Mouse (Mus musculus) ES-CJ7 (cell line): ENCODE results near the gene Dscaml1.
A peak's percentile ranks its signal among the peaks of the same experiment; 100 is the strongest.

ENCODE experiments used
- DNase-seq: peaks from one replicate; pipeline ENCODE4 v3.0.0; 2011; ENCODE audit warnings: low read depth, low spot score

The Dscaml1 gene

DNA sequence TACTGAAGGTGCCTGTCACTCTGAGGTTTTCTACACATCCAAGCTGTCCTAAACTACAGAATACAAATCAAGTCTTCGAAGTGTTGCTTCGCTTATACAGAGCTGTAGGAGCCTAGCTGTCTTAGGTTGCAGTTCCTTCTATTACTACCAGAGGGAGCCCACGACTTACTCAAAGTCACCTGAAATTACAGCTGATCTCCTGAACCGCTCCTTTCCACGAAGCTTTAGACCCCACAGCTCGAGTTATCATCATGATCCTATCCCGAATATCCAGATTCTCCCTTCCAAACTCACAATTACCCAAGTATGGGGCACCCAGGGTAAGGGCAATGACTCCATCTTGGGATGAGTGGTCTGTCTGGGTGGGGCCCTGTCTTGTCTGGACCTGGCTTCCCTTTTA, 14.6 kb upstream of the Dscaml1 start:
- peak; percentile 77 for DNase-seq

DNA sequence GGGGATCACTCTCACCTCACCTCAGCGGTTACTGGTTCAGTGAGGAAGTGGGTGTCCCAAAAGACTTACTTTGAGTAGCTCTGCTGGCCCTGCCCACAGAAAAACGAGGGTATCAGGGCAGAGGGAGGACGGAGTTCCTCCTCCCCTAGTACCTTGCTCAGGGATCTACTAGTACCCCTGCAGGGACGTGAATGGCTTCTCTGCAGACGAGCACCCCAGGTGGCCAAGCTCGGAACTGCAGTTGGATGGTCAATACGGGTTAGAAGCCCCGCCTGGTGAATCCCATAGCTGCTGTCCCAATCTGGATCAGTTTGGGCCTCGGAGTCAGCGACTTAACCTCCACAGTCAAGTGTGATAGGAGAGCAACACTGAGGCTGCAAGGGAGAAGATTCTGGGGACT, 14.1 kb upstream of the Dscaml1 start:
- DNase-seq: peak; percentile 90

DNA sequence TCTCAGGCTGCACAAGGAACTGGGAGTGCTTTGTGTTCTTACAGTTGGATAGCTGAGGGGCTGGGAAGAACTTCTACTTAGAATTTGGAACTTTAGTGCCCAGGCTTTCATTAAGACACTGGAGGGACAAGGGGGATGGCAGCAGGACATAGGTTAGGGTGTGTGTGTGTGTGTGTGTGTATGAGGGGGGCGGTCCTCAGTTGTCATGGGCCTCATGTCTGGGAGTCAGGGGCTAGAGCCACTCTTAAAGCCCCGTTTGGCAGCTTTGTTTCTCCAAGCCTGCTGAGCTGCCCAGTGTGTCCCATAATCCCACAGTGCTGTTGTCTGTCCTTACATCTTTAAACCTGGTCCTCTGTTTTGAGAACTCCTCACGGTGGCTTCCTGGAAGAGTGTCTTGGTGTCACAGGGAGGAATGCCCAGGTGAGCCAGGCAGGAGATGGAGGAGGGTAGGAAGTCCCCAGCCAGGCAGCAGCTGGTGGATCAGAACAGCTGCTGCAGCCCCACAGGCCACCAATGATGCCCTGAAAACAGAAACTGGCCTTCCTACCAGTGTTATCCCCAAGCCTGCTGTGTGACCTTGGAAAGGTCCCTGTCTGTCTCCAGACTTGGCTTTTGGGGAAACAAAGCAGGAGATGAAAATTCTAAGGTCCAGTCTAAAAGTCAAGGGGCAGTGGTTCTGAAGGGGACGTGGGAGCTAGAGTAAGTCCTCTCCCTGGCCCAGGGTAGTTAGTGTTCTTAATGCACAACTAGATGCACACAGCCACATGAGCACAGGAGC, 13.5 kb upstream of the Dscaml1 start:
- no peak for DNase-seq

DNA sequence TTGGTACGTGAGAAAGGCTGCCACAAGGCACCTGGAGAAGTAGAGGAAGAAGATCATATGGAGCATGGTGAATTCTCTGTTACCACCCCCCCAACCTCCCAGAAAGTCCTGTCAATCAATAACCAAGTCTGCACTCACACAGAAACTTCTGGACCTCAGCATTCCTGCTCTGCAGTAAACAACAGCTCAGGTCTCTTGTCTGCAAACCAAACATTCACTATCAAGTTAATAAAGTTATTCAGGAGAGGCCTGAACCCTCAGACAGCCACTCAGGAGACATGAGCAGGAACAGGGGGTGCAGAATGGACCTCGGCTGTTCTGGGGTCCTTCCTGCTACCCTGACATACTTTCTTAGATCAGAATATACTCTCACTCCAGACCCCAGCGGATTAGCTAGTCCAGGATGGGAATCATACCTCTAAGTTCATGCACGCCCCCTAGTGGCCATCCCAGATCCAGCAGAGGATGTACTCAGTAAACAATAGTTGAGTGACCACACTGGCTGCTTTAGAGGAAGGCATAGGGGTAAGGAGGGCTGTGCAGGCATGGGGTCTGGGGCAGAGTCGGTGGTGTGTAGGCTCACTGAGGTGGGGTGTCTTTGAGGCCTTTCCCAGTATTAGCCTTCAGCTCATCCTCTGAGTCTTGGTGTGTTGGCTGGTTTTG, 12.8 kb upstream of the Dscaml1 start:
- DNase-seq: peak; percentile 84

DNA sequence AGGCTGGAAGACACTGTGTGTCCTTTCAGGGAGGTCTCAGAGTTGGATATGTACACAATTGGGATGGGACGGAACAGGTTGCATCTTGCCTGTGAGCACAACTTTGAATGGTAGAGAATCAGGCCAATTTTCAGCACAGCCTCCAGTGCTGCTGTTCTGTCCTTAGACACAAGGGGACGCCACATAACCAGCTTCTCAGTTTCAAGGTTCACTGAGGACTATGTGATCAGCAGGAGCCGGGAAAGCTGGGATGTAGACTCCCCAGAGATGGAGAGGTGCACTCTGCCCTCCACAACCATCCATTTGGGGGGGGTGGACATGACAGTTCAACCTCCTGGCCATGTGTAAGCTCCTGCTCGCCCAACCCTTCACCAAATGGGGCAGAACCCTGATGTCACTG, 10.5 kb upstream of the Dscaml1 start:
- DNase-seq: peak; percentile 51

DNA sequence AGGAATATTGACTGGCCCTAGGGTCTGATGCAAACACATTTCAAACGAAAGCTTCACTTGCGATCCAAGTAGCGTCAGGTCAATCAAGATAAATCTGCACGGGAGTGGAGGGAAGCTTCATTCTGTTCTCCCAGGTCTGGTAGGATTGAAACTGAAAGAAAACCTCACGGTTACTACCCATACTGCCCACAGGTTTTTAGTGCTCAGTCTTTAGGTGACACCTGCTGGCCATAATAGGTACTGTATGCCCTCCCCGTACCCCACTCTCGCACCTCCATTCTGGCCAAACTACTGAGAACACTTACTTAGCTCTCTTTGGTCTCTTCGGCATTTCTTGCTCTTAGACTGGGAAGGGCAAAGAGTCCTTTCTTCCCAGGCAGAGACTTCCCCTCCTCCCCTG, 9.2 kb upstream of the Dscaml1 start:
- DNase-seq: peak; percentile 60

DNA sequence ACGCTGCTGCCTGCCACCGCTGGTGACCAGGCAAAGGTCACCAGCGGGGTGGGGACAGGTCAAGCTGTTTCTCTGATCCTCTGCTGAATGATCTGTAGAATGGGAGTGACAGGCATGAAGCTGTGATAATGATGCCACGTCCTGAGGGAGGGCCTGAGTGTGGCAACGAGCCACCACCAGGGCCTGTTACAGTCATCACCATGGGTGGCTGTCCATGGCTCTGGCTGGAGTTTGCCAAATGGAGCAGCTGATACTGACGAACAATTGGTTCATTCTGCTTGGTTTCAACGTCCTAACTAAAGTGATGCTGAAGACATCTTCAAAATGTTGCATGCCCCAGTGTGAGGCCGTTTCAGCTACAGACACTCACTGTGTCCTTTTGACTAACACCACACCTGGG, 8.2 kb upstream of the Dscaml1 start:
- DNase-seq: no peak

DNA sequence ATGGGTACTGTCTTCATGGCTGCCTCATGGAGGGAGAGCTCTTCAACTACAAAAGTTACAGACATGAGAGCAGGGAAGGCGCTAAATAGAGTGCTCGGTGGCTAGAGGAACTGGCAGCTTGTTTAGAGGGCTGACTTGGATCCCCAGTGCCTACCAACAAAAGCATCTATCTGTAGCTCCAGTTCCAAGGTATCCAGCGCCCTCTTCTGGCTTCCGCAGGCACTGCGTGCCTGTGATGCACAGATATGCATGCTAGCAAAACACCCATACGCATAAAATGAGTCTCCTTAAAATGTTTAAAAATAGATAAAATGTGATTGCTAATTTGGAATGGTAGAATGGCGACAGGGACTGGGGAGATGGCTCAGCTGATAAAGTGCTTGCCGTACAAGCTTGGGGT, 5.2 kb upstream of the Dscaml1 start:
- DNase-seq: peak; percentile 66

DNA sequence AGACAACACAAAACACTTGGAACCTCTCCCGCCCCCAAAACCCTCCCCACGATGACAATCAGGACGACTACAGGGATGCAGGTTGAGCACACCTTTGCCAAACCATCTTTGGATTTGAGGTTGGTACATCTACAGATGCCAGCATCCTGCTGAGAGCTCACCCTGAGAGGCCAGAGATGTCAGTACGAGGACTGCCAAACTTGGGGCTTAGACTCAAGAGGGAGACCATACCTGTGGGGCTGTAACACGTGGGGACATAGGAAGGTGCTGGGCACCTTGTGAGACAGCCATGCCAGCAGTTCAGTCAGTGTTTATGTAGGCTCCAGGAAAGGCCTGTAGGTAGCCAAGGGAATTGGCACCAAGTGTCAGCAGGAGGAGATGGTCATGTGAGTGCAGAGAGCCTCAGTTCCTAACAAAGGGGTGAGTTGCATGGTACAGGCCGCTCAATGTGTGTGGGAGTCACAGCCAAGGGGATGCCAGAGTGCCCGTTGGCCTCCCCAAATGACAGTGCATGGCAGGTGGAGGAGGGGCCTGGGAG, 3.6 kb upstream of the Dscaml1 start:
- DNase-seq: no peak

DNA sequence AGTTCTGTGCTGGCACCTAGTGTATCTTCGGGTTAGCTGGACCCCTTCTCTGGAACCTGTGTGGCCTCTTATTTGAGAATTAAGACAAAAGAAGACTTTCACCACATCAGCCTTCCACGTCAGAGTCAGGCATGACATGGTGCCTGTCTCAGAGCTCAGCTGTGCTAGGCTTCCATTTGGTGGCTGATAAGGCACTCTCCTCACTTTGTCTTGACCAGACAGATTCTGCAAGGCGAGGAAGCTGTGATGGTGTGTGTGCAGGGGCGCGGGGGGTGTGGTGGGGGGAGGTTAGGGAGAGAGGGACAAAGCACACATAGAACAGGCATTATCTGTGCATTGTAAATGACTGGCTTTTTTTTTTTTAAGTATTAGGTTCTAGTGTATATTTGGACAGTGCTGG, 3.0 kb downstream of the Dscaml1 start:
- no peak for DNase-seq

DNA sequence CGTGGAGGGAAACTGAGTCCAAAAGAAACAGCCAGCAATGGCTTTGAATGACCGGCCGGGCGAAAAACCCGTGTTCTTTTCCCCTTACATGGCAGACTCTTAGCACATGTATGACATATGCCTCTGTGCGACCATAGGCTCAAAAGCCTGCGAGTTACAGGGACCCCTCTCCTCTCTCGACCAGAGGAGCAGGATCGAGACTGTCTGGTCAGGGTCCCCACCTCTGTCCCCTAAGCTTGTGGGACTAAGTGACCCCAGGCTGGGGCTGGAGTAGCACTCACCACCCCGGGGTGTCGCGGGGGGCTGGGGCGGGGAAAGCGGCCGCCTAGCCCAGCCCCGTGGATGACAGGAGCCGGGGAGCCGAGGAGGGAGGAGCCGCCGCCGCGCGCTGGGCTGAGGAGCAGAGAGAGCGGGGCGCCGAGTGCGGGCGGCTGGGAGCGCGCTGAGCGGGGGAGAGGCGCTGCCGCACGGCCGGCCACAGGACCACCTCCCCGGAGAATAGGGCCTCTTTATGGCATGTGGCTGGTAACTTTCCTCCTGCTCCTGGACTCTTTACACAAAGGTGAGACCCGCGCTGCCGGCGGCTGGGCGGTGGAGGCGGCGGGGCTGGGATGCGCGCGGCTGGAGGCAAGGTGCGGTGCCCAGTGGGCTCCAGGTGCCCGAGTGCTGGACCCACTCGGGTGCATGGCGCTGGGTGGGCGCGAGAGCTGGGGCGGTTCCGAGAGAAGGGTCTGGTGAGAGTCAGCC, 3.7 kb downstream of the Dscaml1 start:
- no peak for DNase-seq

DNA sequence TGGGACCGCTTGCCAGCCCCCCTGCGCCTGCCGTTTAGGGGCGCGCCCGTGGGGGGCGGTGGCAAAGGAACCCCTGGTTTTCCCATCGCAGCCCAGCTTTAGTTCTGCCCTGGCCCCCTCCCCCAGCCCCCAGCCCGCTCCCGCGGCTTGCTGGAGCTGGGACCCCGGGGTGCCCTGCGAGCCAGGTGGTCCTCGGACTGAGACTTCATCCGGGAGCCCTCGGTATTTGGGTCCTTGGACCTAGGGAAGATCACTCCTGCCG, 4.2 kb downstream of the Dscaml1 start:
- no peak for DNase-seq

DNA sequence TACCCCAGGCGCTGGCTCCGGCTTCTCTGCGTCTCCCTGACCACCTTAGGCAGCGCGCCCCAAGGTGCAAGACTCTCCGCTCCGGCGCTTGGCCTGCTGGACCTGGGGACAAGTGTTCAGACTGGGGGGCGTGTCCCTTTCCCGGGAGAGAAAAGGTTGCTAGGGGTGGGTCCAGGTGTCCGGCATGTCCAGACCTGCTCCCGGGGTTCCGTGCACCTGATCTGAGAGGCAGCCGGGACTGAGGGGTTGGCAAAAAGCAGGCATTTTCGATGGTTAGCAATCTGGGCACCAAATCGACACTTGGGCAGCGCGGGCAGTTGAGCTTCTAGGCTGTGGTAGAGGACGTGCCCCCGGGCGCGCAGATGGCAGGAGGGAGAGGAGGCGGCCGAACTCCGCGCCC, 4.7 kb downstream of the Dscaml1 start:
- peak; percentile 29 for DNase-seq

DNA sequence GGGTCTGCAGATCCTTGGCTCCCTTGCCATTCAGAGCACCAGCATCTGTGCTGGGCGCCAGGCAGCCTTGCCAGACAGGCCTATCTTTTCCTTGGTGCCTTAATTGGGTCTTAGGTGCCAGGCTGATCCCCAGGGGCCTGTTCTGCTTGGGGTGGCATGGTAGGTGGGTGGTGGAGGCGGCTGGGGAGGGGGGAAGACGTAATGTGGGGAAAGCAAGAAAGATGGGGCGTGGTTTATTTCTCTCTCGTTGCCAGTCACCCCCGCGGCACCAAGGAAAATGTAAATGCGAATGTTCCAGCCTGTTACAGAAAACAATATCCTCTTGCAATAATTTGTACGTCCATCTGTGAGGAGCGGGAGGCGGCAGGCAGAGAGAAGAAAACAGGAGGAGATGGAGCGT, 6.2 kb downstream of the Dscaml1 start:
- DNase-seq: no peak

DNA sequence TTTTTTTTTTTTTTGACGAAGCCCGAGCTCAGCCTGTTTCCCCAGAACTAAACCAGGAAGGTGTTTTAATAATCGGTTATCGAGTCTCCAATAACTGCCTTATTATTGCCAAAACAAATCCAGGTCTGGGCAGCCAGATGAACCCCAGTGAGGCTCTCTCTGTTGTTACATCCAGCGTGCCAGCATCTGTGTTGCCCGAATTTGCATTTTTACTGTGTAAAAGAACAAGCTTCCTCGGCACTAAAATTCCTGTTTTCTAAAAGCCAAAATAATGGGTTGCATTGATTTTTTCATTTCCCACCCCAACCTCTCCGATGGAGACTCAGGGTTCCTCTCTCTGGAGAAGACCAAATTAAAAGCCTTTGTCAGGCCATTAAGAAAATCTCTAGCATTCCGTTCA, 6.7 kb downstream of the Dscaml1 start:
- no peak for DNase-seq

DNA sequence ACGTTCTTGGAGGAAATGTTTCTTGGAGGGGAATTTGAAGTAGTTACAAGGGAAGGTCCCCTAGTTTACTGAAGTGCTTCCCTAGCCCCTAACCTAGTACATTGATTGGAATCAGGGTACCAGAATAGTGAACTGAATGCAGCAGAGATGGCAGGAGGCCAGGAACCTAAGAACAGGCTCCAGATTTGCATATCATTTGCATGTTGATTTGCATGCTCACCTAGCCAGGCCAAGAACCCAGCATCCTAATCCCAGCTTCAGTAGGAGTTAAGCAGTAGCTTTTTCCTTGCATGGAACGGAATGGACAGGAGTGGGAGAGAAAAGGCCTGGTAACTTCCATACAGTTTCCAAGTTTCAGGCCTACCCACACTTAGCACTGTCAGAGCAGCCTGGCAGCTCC, 7.7 kb downstream of the Dscaml1 start:
- no peak for DNase-seq

DNA sequence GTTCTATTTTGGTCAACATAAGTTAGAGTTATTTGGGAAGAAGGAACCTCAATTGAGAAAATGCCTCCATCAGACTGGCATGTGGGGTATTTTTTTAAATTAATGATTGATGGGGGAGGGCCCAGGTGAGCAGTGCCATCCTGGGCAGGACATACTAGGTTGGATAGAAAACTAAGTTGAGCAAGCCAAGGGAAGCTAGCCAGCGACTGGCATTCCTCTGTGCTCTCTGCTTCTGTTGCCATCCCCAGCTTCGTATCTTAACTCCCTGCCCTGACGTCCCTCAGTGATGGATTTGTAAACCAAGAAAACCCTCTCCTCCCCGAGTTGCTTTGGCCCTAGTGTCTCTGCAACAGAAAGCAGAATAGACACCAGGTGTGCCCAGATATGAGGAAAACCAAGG, 12.6 kb downstream of the Dscaml1 start:
- DNase-seq: no peak

DNA sequence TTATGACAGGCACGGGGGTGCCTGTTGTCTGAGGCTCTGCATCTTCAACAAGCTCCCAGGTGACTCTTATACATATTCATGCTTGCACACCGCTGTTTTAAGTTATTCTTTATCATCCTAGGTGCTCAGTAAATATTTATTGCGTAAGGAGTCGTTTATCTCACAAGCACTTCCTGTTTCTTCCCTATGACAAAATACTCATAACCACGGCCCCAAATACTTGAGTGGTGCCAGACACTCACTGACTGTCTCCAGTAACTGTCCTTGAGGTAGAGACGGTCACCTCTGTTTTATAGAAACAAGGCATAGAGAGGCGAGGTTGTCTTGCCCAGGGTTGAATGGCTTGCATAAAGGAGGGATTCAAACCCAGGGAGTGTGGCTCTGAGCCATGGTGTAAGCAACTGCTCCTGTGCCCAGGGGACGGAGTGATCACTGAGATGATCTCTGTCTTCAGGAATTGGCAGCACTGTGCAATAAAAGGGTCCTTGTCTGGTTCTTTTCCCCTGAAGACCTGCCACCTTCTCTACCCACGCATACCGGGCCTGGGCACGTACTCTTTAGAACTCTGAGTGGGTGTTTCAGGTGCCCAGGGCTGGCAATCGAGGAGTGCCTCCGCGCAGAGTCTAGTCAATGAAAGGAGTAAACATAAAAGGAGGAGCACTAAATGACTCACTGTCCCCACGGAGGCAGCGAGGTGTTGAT, 13.8 kb downstream of the Dscaml1 start:
- DNase-seq: no peak

DNA sequence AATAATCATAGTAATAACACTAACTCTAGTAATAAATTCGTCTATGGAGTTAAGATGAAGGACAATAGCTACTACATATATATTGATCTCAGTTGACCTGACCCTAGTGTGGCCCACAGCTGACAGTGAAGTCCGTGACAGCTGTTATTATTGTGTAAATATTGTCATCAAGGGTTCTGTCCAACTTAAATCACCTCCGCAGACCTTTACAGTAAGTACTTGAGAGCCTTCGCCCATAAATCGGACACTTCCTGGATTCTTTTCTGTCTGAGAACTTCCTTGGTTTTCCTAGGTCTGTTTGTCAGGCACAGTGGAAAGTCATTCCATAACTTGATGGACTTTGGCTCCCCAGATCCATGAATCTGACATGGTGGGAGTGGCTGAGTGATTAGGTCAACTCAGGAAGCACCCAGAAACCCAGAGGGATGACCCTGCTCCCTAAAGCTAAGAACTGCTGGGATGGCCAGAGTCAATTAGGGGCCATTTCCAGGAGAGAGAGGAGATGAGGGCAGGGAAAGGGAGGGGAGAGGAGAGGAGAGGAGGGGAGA, 17.9 kb downstream of the Dscaml1 start:
- DNase-seq: no peak

DNA sequence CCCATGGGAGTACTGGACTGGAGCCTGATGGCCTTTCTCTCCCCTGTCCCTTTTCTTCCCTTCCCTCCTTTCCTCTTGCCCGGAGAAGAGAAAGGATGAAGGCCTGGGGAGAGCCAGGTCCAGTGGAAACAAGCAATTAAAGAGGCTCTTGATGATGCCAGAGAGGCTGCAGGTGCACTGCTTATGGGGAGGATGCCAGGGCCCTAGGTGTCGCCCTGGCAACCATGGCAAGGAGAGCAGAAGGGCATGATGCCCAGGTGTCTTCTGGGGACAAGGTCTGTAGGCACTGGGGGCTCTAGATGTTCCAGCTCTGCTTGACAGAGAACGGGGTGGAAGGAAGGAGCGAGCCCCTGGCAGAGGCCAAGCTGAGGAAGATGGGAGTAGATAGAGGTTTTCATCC, 23.2 kb downstream of the Dscaml1 start:
- no peak for DNase-seq

DNA sequence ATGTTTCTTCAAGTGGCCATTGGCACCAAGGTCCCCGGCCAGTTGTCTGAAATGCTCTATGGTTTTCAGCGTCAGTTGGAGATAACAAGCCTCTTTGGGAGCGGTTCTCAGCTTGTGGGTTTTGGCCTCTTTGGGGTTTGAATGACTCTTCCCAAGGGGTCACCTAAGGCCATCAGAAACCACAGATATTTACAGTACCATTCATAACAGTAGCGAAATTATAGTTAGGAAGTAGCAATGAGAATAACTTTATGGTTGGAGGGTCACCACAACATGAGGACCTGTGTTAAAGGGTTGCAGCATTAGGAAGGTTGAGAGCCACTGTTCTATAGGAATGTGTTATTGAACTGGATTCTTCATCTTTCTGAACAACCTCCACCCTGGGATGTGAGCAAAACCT, 24.9 kb downstream of the Dscaml1 start:
- DNase-seq: no peak

DNA sequence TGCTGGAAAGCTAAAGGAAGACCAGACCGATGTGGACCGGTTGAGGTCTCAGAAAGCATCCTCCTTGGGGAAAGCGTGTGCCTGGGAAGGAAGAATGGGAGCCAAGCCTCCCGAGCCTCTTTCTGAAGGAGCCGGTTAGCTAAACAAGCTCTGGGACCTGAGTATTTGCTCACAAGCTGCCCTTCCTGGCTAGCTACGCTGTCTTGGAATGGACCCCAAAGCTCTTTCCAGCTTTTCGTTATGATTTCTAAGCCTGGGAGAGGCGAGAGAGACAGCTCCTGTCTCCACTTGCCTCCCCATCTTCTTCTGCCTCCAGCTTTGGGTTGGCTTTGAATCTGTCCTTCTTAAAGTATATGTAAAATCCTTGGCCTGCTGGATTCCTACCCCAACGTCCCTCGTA, 27.6 kb downstream of the Dscaml1 start:
- no peak for DNase-seq
